Comparison of ENCODE assay signal across 14 mouse cellular contexts in the genomic region with DNA sequence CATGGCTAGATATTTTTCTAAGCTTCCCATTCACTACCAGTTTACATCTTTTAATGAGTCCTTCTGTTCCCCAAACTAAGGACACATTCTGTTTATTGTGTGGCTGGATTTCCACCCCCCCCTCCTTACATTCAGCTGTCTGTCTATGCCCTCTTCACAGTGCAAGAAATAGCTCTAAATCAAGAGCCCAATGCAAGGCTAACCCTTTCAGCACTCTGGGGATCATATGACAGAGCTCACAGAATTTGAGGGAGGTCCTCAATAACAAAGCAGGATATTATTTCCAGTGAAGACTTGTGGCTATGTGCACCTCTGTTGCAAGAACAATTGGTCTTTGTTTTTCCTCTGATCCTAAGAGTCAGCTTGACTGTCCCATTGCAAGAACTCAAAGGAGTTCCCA.
DNase-seq lines count a peak whose midpoint lies in the region; ATAC-seq lines count a peak whose summit lies in the region.
"Had no signal": no experiment of that assay in that cellular context is flagged by ENCODE, and none has a peak within 500 bp of the region (broad histone marks: within the 10 kb centered on the region; RNA-seq: fewer than 3 reads in every experiment).

No protein-coding gene starts in this region.

- H3K4me3 ChIP-seq in kidney, embryonic 14.5 days (ENCODE audit: low read length): no peak overlapping the region
- H3K4me3 ChIP-seq in neural tube, embryonic 15.5 days (replicated peaks): no peak overlapping the region
- no peak overlapping the region for H3K4me3 ChIP-seq in embryonic facial prominence, embryonic 11.5 days (ENCODE audit: low read depth, low read length)

- H3K27ac ChIP-seq in kidney, embryonic 14.5 days (ENCODE audit: low read depth, low read length): no peak overlapping the region
- H3K27ac ChIP-seq in neural tube, embryonic 15.5 days (replicated peaks): no peak overlapping the region
- no peak overlapping the region for H3K27ac ChIP-seq in embryonic facial prominence, embryonic 11.5 days (replicated peaks; ENCODE audit: low read depth, low read length)

- H3K4me1 ChIP-seq in kidney, embryonic 14.5 days (ENCODE audit: control insufficient read depth, insufficient read depth, low read length): no peaks in the 10 kb centered on the region
- H3K4me1 ChIP-seq in neural tube, embryonic 15.5 days: no peaks in the 10 kb centered on the region
- no peaks in the 10 kb centered on the region for H3K4me1 ChIP-seq in embryonic facial prominence, embryonic 11.5 days (ENCODE audit: control insufficient read depth, insufficient read depth, low read length)

- no peaks in the 10 kb centered on the region for H3K36me3 ChIP-seq in kidney, embryonic 14.5 days (ENCODE audit: control insufficient read depth, insufficient read depth, low read length)
- no peaks in the 10 kb centered on the region for H3K36me3 ChIP-seq in neural tube, embryonic 15.5 days
- H3K36me3 ChIP-seq in embryonic facial prominence, embryonic 11.5 days (replicated peaks; ENCODE audit: control insufficient read depth, insufficient read depth, low read depth, low read length): no peaks in the 10 kb centered on the region

- DNase-seq in kidney, postnatal 25 days: no peak
- DNase-seq in neural tube, embryonic 10.5 days (ENCODE audit: extremely low spot score, low spot score): peak; percentile 15
- peak; percentile 49 for DNase-seq in embryonic facial prominence, embryonic 11.5 days (ENCODE audit: low spot score)
- DNase-seq in telencephalon, adult 2 months (ENCODE audit: low read depth, low spot score): peak; percentile 54
- DNase-seq in heart, postnatal 14 days: no peak
- no peak for DNase-seq in gastrocnemius, adult 8-10 months (ENCODE audit: low spot score in 2 of 2)
- DNase-seq: adrenal gland, postnatal 25 days; cerebellum, adult 11-12 months; heart, adult 18-20 months; kidney, adult 8-10 months; lung, postnatal 36 days had no signal

- ATAC-seq in kidney, embryonic 14.5 days (ENCODE audit: low FRiP score, low TSS enrichment): peak; percentile 89
- ATAC-seq in neural tube, embryonic 15.5 days (ENCODE audit: low FRiP score): no peak
- peak; percentile 87 for ATAC-seq in embryonic facial prominence, embryonic 11.5 days (replicated peaks; ENCODE audit: insufficient number of reproducible peaks, low FRiP score, low TSS enrichment, low read depth)

- no peaks in the 10 kb centered on the region for H3K27me3 ChIP-seq in kidney, embryonic 14.5 days (ENCODE audit: control insufficient read depth, insufficient read depth, low read length)
- no peaks in the 10 kb centered on the region for H3K27me3 ChIP-seq in neural tube, embryonic 15.5 days (replicated peaks)
- no peaks in the 10 kb centered on the region for H3K27me3 ChIP-seq in embryonic facial prominence, embryonic 11.5 days (ENCODE audit: control insufficient read depth, insufficient read depth, low read length)
- H3K27me3 ChIP-seq: CH12.LX had no signal

- no peaks in the 10 kb centered on the region for H3K9me3 ChIP-seq in kidney, embryonic 14.5 days (ENCODE audit: control insufficient read depth, low read length)
- H3K9me3 ChIP-seq in neural tube, embryonic 15.5 days (replicated peaks): no peaks in the 10 kb centered on the region
- H3K9me3 ChIP-seq in embryonic facial prominence, embryonic 11.5 days (replicated peaks; ENCODE audit: control insufficient read depth, low read length): no peaks in the 10 kb centered on the region

- H3K4me2 ChIP-seq in kidney, embryonic 14.5 days (replicated peaks; ENCODE audit: low read depth, low read length): no peak overlapping the region
- H3K4me2 ChIP-seq in neural tube, embryonic 15.5 days: no peak overlapping the region
- no peak overlapping the region for H3K4me2 ChIP-seq in embryonic facial prominence, embryonic 11.5 days (ENCODE audit: low read depth, low read length)

- intact Hi-C loops in heart, postnatal 14 days (cut with DNase I): no loop called here

- H3K9ac ChIP-seq in kidney, embryonic 14.5 days (ENCODE audit: low read depth, low read length): no peak overlapping the region
- H3K9ac ChIP-seq in neural tube, embryonic 15.5 days (replicated peaks): no peak overlapping the region
- no peak overlapping the region for H3K9ac ChIP-seq in embryonic facial prominence, embryonic 11.5 days (replicated peaks; ENCODE audit: low read length)

Comparison
In these comparisons a context has a peak if more than half of its experiments do, and no peak if none do; other contexts are left out.
1. DNase-seq: peak in neural tube, embryonic 10.5 days (single experiment), embryonic facial prominence, embryonic 11.5 days (single experiment) and telencephalon, adult 2 months (single experiment); none in kidney, postnatal 25 days (0 of 2), heart, postnatal 14 days (0 of 2) and gastrocnemius, adult 8-10 months (0 of 2).